ENCODE assay signal across 31 mouse cellular contexts in genomic region chr13:69182478-69182877, GRCm38 (mm10).
"Had no signal": no experiment of that assay in that cellular context is flagged by ENCODE, and none has a peak within 500 bp of the region (broad histone marks: within the 10 kb centered on the region; RNA-seq: fewer than 3 reads in every experiment).

No protein-coding gene starts in this region.

- H3K4me3 ChIP-seq: left cerebral cortex, adult 2 months; limb, embryonic 10.5 days; limb, embryonic 12.5 days; limb, embryonic 13.5 days; limb, embryonic 15.5 days; liver, embryonic 12.5 days; liver, embryonic 13.5 days; liver, embryonic 15.5 days; lung, embryonic 15.5 days; megakaryocyte, embryonic 14.5 days; midbrain, embryonic 10.5 days; midbrain, embryonic 12.5 days; midbrain, embryonic 15.5 days; myocyte; neural tube, embryonic 12.5 days had no signal

- H3K4me2 ChIP-seq: limb, embryonic 12.5 days; limb, embryonic 13.5 days; limb, embryonic 15.5 days; liver, embryonic 11.5 days; liver, embryonic 12.5 days; liver, embryonic 13.5 days; liver, embryonic 15.5 days; lung, embryonic 14.5 days; lung, embryonic 15.5 days; midbrain, embryonic 12.5 days; midbrain, embryonic 15.5 days; neural tube, embryonic 12.5 days had no signal

- DNase-seq: left cerebral cortex, postnatal 4 days; liver; liver, embryonic 13.5 days; liver, postnatal 0 days; lung, adult 18-20 months; lung, adult 2 months; lung, embryonic 14.5 days; lung, postnatal 10 days; lung, postnatal 14 days; lung, postnatal 36 days; lung, postnatal 4 days; midbrain, embryonic 14.5 days had no signal

- H3K36me3 ChIP-seq: limb, embryonic 10.5 days; limb, embryonic 12.5 days; limb, embryonic 13.5 days; limb, embryonic 15.5 days; liver, embryonic 12.5 days; liver, embryonic 13.5 days; liver, embryonic 15.5 days; lung, embryonic 15.5 days; midbrain, embryonic 10.5 days; midbrain, embryonic 12.5 days; midbrain, embryonic 15.5 days; neural tube, embryonic 12.5 days had no signal

- H3K4me1 ChIP-seq: limb, embryonic 10.5 days; limb, embryonic 12.5 days; limb, embryonic 13.5 days; limb, embryonic 15.5 days; liver, embryonic 12.5 days; liver, embryonic 13.5 days; liver, embryonic 15.5 days; lung, embryonic 15.5 days; megakaryocyte, embryonic 14.5 days; midbrain, embryonic 10.5 days; midbrain, embryonic 12.5 days; midbrain, embryonic 15.5 days; neural tube, embryonic 12.5 days had no signal

- H3K9me3 ChIP-seq: limb, embryonic 10.5 days; limb, embryonic 12.5 days; limb, embryonic 13.5 days; limb, embryonic 15.5 days; liver, embryonic 12.5 days; liver, embryonic 13.5 days; liver, embryonic 15.5 days; lung, embryonic 15.5 days; midbrain, embryonic 10.5 days; midbrain, embryonic 12.5 days; midbrain, embryonic 15.5 days; neural tube, embryonic 12.5 days had no signal

- H3K27ac ChIP-seq: left cerebral cortex, adult 2 months; limb, embryonic 10.5 days; limb, embryonic 12.5 days; limb, embryonic 13.5 days; limb, embryonic 15.5 days; liver, embryonic 12.5 days; liver, embryonic 13.5 days; liver, embryonic 14.5 days; liver, embryonic 15.5 days; lung, embryonic 15.5 days; macrophage; midbrain, embryonic 10.5 days; midbrain, embryonic 12.5 days; midbrain, embryonic 15.5 days; neural tube, embryonic 12.5 days had no signal

- ATAC-seq: liver, embryonic 12.5 days; liver, postnatal 0 days; lung, postnatal 0 days; midbrain, embryonic 15.5 days; midbrain, embryonic 16.5 days had no signal

- H3K27me3 ChIP-seq: limb, embryonic 12.5 days; limb, embryonic 13.5 days; limb, embryonic 15.5 days; liver, embryonic 12.5 days; liver, embryonic 13.5 days; liver, embryonic 15.5 days; lung, embryonic 15.5 days; megakaryocyte, embryonic 14.5 days; midbrain, embryonic 12.5 days; midbrain, embryonic 15.5 days; neural tube, embryonic 12.5 days had no signal

- H3K9ac ChIP-seq: limb, embryonic 12.5 days; limb, embryonic 13.5 days; limb, embryonic 15.5 days; liver, embryonic 12.5 days; liver, embryonic 13.5 days; liver, embryonic 14.5 days; liver, embryonic 15.5 days; liver, postnatal 0 days; lung, embryonic 14.5 days; lung, embryonic 15.5 days; midbrain, embryonic 12.5 days; midbrain, embryonic 15.5 days; neural tube, embryonic 12.5 days had no signal
